Mouse (Mus musculus) right cerebral cortex, postnatal 36 days (tissue): Measurements from ENCODE around the gene Pkd1l1.

Experiments
- DNase-seq, 2 experiments: peaks; one replicate each; pipeline ENCODE4 v3.0.0; 2022; ENCODE audit warnings: low spot score in 2 of 2, mixed read lengths in 1 of 2

The Pkd1l1 gene

DNA sequence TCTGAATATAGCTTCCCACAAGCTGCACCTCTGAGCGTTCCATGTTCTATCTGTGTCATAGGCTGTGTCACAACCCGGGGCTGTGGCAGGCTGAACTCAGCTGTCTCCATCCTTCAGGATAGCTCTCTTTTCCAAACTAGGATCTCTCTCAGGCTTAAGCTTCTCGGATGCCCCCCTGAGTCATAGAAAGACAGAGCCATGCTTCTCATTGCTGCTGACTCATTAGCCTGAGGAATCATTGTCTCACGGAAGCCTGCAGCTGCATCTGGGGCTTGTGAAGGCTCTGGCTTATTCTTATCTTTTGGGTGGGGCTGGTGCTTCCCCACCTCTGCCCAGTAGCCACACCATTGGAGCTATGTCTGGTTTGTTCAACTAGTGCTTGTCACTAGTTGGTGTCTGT is 151.7 kb downstream of the Pkd1l1 start:
- DNase-seq, result no peak

DNA sequence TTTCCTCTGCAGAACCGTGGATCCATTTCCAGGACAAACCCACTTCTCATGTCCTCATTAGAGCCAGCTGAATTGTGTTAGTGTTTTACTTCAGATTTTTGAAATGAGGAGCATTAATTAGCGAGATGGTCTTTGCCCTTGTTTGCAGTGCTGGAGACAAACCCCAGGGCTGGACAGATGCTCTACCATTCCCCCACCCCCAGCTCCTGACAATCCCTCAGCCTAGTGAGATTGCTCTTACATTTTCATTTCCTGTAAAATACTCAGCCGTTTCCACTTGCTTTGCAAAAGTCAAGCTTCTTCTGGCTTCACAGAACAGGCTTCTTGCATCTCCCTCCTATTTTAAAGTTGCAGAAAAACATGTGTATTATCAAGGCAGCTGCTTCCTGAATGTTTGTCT is 155.7 kb downstream of the Pkd1l1 start:
- no peak for DNase-seq

DNA sequence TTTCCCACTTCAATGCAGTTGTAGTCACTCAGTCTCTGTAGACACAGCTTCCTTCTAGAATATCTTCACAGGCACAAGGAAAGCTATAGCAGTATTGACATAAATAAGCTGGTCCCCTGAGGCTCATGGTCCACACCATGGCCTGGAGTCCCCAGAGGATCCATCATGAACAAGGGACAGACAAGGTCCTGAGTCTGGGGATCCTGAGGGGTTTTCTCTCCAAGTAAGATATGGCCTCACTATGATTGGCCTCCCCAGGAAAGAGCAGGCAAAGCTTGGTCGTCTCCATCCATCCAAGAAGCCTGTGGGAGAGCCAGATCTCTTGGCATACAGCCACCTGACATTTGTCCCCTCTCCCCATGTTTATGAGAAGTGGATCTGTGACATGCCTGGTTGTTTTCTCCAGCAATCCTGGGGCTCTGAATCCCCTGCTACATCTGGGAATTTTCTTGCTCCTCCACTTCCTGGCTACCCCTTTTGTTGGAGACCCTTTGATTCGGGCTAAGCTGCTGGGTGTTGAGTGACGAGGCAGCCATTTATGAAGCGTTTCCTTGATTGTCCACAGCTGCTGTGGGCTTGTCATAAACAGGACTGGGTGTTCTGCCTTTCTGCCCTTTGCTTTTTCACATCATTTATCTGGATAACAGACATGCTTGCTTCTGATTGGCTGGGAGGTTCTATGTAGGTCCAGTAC is 158.8 kb downstream of the Pkd1l1 start:
- DNase-seq, result no peak

DNA sequence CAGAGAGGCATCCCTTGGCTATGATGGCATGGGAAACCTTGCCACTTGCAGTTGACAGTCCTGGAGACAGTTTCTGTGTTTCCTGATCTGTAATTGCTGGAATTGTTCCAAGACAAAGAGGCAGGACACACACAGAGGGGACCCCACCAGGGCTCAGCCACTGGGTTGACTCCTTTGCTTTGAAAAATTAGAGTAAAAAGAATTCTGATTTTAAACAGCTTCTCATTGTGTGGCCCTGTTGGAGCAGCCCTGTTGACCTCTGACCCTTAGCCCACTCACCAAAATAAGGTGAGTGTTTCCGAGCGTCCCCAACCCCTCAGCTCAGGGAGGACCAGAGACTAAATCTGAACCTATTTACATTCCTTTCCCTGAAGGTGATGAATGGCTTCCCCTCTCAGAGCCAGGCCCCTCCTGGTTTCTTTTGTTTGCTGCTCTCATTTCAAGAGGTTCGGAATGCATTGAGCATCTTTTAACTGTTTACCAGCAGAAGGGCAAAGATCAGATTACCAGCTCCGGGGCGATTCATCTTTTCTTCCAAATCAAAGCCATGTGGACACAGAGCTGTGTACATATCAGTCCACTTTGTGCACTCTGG is 161.5 kb downstream of the Pkd1l1 start:
- DNase-seq, result no peak

DNA sequence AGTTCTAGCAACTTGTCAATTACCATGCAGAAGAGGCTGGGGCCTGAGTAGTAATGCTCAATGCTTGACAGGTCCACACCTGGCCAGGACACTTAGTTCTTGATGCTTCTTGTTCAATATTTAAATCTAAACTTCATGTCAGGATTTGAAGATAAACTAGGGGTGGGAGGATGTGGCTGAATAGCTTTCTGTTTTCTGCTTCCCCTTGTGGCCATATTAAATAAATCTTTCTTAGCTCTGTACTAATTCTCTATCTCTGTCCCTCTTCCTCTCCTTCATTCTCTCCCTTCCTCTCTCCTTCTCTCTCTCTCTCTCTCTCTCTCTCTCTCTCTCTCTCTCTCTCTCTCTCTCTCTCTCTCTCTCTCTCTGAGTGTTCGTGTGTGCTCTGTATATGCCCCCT is 163.4 kb downstream of the Pkd1l1 start:
- DNase-seq, result no peak

DNA sequence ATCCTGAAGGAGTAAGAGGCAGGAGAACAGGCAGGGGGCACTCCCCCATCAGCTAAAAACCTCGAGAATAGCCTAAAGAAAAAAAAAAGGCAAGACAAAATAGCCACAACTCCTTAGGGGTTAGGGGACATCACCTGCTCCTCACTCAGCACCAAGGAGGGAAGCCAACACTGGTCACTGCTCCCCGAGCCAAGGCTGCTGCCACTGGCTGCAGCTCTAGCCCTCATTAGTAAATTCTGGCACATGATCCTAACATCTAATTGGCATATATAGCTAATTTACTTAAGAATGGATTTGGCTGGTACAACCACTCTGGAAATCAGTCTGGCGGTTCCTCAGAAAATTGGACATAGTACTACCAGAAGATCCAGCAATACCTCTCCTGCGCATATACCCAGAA is 166.1 kb downstream of the Pkd1l1 start:
- DNase-seq, result no peak

DNA sequence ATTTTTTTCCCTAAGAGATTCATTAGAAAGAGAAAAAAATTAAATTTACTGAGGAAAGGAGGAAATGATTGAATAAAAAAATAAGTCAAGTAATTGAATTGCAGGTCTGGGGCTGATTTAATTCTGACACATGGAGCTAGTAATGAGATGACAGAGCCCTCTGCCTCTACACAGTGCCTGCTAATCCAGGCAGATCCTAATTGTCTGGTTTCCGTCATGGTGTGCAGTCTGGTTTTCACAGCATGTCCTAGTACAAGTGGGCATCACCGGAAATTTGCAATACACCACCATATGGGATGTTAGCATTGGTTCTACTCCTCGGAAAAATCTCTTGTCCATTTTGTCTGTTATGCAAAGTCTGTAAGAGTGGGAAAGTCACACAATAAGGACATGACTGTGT is 168.9 kb downstream of the Pkd1l1 start:
- DNase-seq, result no peak

DNA sequence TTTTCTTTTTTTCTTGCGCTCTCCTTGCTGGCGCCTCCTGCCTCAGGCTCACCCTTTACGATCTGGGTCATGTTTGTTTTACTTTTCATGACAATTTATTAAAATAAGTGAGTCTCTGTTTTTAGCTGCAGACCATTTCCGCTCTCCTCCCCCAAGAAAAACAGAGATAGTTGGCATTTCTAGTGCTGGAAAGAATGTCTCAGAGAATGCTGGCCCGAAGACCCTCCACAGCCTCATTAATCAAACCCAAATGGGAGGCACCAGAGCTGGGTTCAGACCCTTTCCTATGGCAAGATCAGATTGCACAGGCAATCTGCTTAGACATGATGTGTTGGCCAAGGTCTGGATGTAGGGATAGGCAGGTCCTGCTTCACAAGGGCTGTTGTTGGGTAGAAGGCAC is 175.6 kb downstream of the Pkd1l1 start:
- no peak for DNase-seq

DNA sequence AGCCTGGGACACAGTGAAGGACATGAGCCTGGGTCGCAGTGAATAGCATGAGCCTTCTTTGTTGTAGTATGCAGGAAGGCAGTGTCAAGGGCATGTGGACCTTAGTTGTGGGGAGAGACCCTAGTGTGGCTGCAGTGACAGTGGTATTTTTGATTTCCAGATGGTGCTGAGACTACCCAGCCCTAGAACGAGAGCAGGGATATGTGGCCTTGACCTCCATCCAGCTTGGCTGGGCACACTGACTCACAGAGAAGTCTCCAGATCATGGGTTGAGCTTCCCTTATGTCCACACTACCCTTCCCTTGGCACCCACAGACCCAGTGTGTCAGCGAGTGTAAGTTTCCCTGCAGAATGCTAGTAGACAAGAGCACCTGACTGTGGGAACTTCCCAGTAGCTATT is 178.0 kb downstream of the Pkd1l1 start:
- no peak for DNase-seq

DNA sequence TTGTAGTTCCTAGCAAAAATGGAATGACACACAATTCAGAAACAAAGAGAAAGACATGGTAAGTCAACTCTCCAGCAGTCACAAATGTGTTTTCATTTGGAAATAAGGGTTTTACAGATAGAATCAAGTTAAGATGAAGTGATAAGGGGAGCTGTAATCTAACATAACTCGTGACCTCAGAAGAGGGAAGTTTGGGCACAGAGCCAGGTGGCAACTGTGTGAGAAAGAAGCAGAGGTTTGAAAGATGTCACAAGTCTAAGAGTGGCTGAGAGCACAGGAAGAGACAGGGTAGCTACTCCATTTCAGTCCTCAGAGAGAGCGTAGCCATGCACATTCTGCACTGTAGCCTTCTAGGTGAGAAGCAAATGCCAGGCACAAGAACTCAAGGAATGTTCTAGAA is 180.9 kb downstream of the Pkd1l1 start:
- DNase-seq, result no peak

DNA sequence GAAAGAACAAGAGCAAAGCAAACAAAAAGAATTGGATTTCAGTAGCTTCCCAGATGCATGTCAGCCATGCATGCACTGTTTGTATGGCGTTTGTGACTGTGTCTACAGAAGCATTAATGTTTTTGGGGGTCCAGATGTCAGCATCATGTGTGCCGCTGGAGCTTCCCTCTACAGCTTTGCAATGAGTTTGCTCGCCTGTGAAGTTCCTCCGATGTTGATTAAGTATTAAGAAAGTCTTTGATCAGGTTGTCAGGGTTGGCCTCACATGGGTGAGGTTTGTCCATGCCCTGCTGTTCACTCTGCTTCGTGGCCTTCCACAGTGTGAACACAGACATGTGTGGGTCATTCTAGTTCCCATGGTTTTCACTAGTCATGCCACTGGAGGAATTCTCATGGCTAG is 183.9 kb downstream of the Pkd1l1 start:
- DNase-seq, result no peak

DNA sequence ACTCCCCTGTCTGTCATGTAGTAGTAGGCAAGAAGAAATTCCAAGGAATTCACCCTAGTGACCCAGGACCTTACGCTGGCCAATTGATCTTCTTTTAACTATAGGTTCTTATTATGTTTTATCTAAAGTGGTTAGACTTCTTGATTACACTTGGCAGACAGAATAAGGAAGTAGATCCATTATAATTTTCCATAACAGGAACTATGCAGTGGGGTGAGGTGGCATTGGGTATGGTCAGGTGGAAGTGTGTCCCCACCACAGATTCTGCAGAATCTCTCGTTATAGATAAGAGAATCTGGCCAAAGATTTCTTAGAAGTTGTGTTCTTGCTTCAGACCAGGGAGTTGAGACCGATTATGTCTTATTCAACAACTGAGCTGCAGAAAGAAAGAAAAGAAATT is 185.5 kb downstream of the Pkd1l1 start:
- DNase-seq, result no peak

DNA sequence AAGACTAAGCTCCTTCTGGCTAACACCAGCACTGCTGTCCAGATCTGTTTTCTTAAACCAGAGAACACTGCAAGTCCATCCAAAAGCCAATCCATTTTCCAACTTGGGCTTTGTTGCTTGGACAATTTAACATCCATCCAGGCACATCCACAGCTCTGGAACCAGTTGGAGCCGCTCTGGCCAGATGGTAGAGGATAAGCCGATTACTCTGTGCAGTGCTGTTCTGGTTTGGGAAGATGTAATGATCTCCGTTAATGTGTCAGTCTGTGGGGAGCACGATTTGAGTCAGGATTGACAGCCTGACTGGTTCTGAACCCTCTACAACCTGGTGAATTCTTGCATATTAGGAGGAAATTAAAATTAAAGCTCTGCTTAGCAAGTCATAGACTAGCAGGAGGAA is 188.7 kb downstream of the Pkd1l1 start:
- DNase-seq, result no peak

DNA sequence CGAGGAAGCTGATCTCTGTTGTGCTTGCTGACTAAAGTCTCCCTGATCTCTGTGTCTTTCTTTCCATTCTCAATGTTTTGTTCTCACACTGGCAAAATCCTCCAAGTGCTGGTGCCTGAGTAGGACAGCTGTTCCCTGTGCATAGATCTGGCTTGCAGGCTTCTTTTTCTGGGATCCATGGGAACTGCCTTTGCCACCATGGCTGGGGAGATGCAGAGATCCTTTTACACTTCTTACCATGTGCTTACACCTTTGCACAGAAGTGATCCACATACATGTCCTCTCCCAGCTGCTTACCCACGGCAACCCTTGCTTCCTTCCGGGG is 191.0 kb downstream of the Pkd1l1 start:
- no peak for DNase-seq

DNA sequence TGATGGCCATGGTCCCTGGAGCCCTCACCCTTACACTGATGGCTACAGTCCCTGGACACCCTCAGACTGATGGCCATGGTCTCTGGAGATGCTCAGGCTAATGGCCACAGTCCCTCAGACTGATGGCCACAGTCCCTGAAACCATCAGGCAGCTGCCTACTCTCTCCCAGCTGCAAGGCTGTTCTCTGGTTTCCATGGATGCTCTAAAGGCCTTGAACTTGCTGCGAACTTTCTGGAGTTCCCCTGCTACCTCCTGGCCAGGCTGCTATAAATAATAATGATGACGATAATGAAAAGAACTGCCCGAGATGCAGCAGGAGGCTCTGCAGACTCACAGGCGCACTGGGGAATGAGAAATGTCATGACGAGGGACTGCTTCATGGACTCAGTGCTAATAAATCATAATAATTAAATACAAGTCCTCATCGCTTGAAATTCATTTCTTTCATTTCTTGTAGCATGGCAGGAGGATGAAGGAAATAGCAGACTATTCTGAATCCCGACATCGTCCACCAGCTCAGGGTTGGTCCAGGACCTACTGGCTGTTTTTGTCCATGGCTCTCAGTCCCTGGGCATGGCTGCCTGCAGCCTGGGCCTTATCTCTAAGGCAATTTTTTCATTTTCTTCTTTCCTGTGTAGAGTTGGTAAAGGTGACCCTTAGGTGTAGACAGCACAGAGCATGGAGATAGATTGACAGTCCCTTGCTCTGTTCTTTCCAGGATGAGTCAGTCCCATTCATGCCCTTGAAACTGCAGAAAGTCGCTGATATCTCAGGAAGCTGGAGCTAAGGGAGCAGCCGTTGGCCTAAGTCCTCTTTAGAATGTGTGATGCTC is 191.5 kb downstream of the Pkd1l1 start:
- no peak for DNase-seq

DNA sequence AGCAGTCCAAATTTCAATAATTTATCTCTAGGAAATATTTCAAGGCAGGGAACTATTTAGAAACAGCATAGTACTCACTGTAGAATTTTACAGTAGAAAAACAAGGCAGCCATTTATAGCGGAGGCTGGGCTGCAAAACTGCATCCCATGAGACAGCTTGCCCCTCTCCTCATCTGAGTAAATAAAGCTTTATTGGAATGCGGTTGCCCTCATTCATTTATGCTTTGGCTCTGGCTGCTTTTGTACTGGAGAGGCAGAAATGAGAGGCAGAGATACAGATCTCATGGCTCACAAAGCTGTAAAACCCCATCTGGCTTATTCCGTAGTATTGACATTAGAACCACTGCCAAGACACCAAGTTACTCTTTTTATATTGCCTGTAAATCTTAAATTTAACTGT is 193.6 kb downstream of the Pkd1l1 start:
- no peak for DNase-seq
